Mouse (Mus musculus) forebrain, postnatal 0 days (tissue): ENCODE data around the gene Ndufaf2. TPM values are rescaled to one million over a fixed set of nuclear protein-coding genes. Genes with fewer than 3 reads are reported as not detected.

ENCODE experiments used
- ATAC-seq: fragments of 200-750 bp; cut with Nextera tagmentation; 2 replicates; pipeline ENCODE4 v1.8.0; 2017; ENCODE audit warnings: mild to moderate bottlenecking, moderate library complexity
- DNase-seq: peaks from one replicate; pipeline ENCODE4 v3.0.0-alpha.2; 2015
- H3K27ac ChIP-seq: fragments of 300-500 bp; sonication (generic); 2 replicates; pipeline ENCODE4 v1.5.1; 2014; ENCODE audit warnings: low read depth, mild to moderate bottlenecking, antibody characterized with exemption, low read length, moderate library complexity, mixed read lengths
- H3K27me3 ChIP-seq: fragments of 300-500 bp; sonication (generic); 2 replicates; pipeline ENCODE4 v1.6.1; 2014; ENCODE audit warnings: mild to moderate bottlenecking, low read length, mixed read lengths; ENCODE audit not compliant: insufficient read depth
- H3K36me3 ChIP-seq: fragments of 300-500 bp; sonication (generic); 2 replicates; pipeline ENCODE4 v1.6.1; 2014; ENCODE audit warnings: mild to moderate bottlenecking, moderate library complexity; ENCODE audit not compliant: insufficient read depth
- H3K4me1 ChIP-seq: fragments of 300-500 bp; sonication (generic); 2 replicates; pipeline ENCODE4 v1.6.1; 2014; ENCODE audit warnings: antibody characterized with exemption; ENCODE audit not compliant: insufficient read depth
- H3K4me2 ChIP-seq: fragments of 300-500 bp; sonication (generic); 2 replicates; pipeline ENCODE4 v1.6.1; 2014; ENCODE audit warnings: low read depth, mild to moderate bottlenecking, moderate library complexity
- H3K4me3 ChIP-seq: fragments of 300-500 bp; sonication (generic); 2 replicates; pipeline ENCODE4 v1.5.1; 2014; ENCODE audit warnings: low read depth, low read length, mixed read lengths
- H3K9ac ChIP-seq: fragments of 300-500 bp; sonication (generic); 2 replicates; pipeline ENCODE4 v1.6.1; 2014; ENCODE audit warnings: mild to moderate bottlenecking
- H3K9me3 ChIP-seq: fragments of 300-500 bp; sonication (generic); 2 replicates; pipeline ENCODE4 v1.6.1; 2016; ENCODE audit warnings: low read length
- CTCF ChIP-seq: sonication (generic); IDR thresholded peaks from 2 replicates; pipeline ENCODE4 v1.5.1; 2016; ENCODE audit warnings: antibody characterized with exemption, control low read depth, low read depth
- WGBS: fragments of 180-500 bp; shearing (Covaris S2); extraction: QIAGEN DNeasy Blood & Tissue Kit; methylation state at CpG from one replicate; pipeline ENCODE4 v1.1.7; 2014; 5-methylcytosine and 5-hydroxymethylcytosine counted together
- polyA plus RNA-seq: library from polyadenylated mRNA; unstranded; fragments of >200 nt; fragmentation: Nextera tagmentation; extraction: Ambion mirVana; gene quantifications from 2 replicates; pipeline ENCODE4 v1.2.1, GENCODE M21; 2015
- total RNA-seq: library from RNA; depleted of rRNA; stranded (reverse); fragments of >200 nt; gene quantifications from 2 replicates; pipeline ENCODE4 v1.2.3, GENCODE M21; 2014

The Ndufaf2 gene
- total and polyA plus RNA-seq, 2 experiments from 2014 or later = 22.1 to 84.1 TPM

DNA sequence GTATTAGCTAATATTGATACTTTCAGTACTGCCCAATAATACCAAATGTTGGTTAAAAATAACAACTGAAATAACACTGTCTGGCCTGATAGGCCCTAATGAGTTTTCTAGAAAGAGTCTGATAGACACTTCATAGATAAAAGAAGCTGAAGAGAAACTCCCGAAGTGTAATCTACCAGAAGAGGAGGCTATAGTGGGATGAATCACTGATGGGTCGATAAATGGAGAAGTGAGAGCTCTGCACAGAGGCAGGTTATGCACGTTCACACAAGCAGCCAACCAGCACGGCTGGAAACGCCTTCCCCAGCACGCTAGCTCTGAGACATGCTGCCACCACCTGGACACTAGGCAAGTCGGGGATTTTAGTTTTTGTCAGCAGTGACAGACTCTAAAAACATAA is 117.1 kb downstream of the Ndufaf2 start:
- WGBS = 2% methylated on average over 7 of the region's 7 CpGs
- no peak overlapping the region for H3K27ac ChIP-seq
- no peak overlapping the region for H3K4me3 ChIP-seq
- H3K4me2 ChIP-seq = 0 out of 2 replicates have a peak overlapping the region, but pooled peaks have one; percentile 11
- ATAC-seq = peak; percentile 50; the same call in 1 of the 2 replicates
- peak; percentile 73 for TF ChIP-seq CTCF
- H3K4me1 ChIP-seq = peaks cover 12% of the 10 kb centered on the region; the same call in 1 of the 2 replicates
- H3K36me3 ChIP-seq = no peaks in the 10 kb centered on the region
- DNase-seq = peak; percentile 84
- H3K9ac ChIP-seq = no peak overlapping the region
- H3K9me3 ChIP-seq = no peaks in the 10 kb centered on the region
- no peaks in the 10 kb centered on the region for H3K27me3 ChIP-seq

DNA sequence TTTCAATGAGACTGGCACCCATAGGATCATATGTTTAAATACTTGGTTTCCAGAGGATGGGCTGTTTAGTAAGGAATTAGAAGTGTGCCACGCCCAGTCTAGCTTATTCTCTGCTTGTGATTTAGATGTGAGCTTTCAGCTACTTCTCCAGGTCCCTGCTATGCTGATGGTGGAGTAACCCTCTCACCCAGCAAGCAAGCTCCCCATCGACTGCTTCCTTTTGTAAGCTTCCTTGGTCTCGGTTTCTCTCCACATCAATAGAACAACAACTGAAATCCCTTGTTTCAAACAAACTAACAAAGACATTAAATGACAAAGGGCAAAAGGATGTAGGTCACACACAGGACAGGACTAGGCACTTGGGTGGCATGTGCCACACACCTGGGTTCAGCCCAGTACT is 118.0 kb downstream of the Ndufaf2 start:
- no peaks in the 10 kb centered on the region for H3K9me3 ChIP-seq

DNA sequence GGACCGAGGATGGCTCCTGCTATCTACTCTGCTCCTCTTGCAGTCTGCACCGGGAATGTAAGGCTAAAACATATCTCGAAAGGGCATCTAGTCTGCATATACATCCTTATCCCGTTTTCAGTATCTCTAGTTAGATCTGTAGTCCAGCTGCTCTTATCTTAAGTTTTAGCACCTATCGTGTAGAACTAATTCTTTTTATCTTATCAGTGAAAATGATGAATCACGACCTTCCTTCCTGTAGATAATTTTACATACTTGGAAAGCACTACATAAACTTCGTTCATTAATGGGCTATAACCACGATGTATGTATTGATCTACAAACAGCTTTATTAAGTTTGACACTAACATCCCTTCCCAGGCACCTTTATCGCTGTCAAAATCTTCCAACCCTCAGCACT is 118.5 kb downstream of the Ndufaf2 start:
- Histone ChIP-seq H3K4me1 (peaks cover 12% of the 10 kb centered on the region; the same call in 1 of the 2 replicates), H3K36me3 (no peaks in the 10 kb centered on the region), H3K9me3 (no peaks in the 10 kb centered on the region), H3K4me2 (no peak overlapping the region), H3K27me3 (no peaks in the 10 kb centered on the region), H3K4me3 (no peak overlapping the region), H3K27ac (no peak overlapping the region), H3K9ac (no peak overlapping the region)
- DNase-seq (no peak), ATAC-seq (no peak)
- no peak for TF ChIP-seq CTCF
- 81% methylated on average over 9 of the region's 9 CpGs for WGBS

More for the DNA sequence above, 118.0 kb downstream of the Ndufaf2 start:
- Histone ChIP-seq H3K9ac (no peak overlapping the region), H3K27me3 (no peaks in the 10 kb centered on the region), H3K36me3 (no peaks in the 10 kb centered on the region), H3K4me3 (no peak overlapping the region), H3K4me1 (peaks cover 12% of the 10 kb centered on the region; the same call in 1 of the 2 replicates), H3K27ac (no peak overlapping the region), H3K4me2 (no peak overlapping the region)
- WGBS = 55% methylated on average over 3 of the region's 3 CpGs
- TF ChIP-seq CTCF = no peak
- DNase-seq = no peak
- no peak for ATAC-seq

DNA sequence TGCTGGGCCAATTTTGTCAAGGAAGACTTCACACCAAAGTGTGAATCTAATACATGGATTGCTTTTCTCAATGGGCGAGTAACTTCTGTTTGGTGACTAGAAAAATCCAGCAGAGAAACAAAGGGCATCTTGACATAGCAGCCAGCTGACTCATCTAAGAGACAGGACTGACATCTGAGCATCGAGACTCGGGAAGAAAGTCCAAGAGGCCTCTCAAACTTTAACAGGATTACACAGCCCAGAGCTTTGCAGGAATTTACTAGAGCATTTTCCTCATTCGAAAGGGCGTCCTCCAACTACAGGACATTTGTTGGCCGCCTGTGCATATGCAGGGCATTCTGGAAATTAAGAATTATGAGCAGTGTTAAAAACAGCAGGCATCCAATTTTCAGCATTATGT is 119.0 kb downstream of the Ndufaf2 start:
- DNase-seq (no peak), ATAC-seq (no peak)
- no peaks in the 10 kb centered on the region for H3K9me3 ChIP-seq
- H3K4me3 ChIP-seq = no peak overlapping the region
- 40% methylated on average over 6 of the region's 6 CpGs for WGBS
- no peak for TF ChIP-seq CTCF
- peaks cover 12% of the 10 kb centered on the region; the same call in 1 of the 2 replicates for H3K4me1 ChIP-seq
- no peak overlapping the region for H3K9ac ChIP-seq
- no peak overlapping the region for H3K27ac ChIP-seq
- no peaks in the 10 kb centered on the region for H3K27me3 ChIP-seq
- no peak overlapping the region for H3K4me2 ChIP-seq
- no peaks in the 10 kb centered on the region for H3K36me3 ChIP-seq

DNA sequence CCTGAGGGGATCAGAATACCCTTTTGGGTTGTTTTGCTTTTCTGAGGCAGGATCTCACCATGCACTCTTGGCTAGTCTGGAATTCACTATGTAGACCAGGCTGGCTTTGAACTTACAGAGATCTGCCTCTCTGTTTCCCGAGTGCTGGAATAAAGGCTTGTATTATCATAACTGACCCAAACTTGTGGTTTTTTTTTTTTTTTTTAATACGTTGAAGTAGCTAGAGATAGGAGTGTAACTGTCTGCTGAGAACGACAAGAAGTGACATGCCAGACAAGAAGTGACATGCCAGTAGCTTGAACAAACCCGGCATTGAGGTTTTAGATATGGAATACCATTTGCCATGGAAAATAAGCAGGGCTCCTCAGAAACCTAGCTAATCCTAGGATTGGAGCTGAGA is 125.6 kb downstream of the Ndufaf2 start:
- H3K9ac ChIP-seq = no peak overlapping the region
- no peak overlapping the region for H3K4me3 ChIP-seq
- H3K9me3 ChIP-seq = no peaks in the 10 kb centered on the region
- no peaks in the 10 kb centered on the region for H3K27me3 ChIP-seq
- DNase-seq (no peak), ATAC-seq (no peak)
- H3K36me3 ChIP-seq = no peaks in the 10 kb centered on the region
- H3K4me2 ChIP-seq = no peak overlapping the region
- TF ChIP-seq CTCF = no peak
- H3K4me1 ChIP-seq = no peaks in the 10 kb centered on the region
- H3K27ac ChIP-seq = no peak overlapping the region
- WGBS = 86% methylated on average over 4 of the region's 4 CpGs

DNA sequence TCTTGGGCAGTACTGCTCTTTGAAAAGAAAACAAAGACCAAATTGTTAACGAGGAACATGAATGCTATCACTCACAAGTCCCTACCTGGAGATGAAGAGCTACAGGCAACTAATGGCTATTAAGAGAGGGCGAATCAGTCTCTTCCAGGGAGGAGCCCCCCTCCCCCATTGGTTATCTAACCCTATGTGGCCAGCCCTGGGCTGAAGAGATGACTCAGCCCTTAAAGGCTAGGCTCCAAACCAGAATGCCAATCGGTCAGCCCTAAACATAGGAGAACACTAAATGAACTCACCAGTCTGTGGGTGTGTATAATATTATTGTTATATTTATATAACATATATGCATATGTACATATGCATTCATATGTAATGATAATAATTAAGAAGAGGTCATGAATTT is 132.6 kb downstream of the Ndufaf2 start:
- no peak overlapping the region for H3K4me3 ChIP-seq

DNA sequence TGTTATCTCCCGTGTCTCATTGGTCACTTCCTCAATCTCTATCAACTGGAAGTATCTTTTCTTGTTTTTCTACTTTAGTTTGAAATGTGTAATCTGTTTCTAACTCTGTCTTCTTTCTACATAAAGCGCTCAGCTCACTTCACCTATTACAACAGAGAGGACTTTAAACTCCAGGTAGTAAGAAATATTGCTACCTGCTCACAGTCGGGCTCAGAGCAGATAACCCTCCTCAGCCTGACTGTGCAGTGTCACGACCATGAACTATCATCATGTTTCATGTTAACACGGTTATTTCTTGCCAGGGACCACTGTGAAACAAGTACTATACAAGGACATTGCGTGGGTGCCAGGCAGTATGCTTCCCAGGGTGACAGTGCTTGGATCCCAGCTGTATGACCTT is 141.1 kb downstream of the Ndufaf2 start:
- DNase-seq = no peak
- WGBS = 88% methylated on average over 6 of the region's 6 CpGs
- Histone ChIP-seq H3K9ac (no peak overlapping the region), H3K9me3 (no peaks in the 10 kb centered on the region), H3K36me3 (no peaks in the 10 kb centered on the region), H3K4me2 (no peak overlapping the region), H3K27me3 (no peaks in the 10 kb centered on the region), H3K27ac (no peak overlapping the region), H3K4me3 (no peak overlapping the region), H3K4me1 (no peaks in the 10 kb centered on the region)
- no peak for TF ChIP-seq CTCF
- no peak for ATAC-seq

More for the DNA sequence above, 132.6 kb downstream of the Ndufaf2 start:
- H3K4me2 ChIP-seq = no peak overlapping the region
- ATAC-seq = no peak
- H3K36me3 ChIP-seq = no peaks in the 10 kb centered on the region
- H3K27ac ChIP-seq = no peak overlapping the region
- no peak for TF ChIP-seq CTCF
- WGBS = 58% methylated on average over 3 of the region's 3 CpGs
- H3K9ac ChIP-seq = no peak overlapping the region
- no peaks in the 10 kb centered on the region for H3K9me3 ChIP-seq
- no peaks in the 10 kb centered on the region for H3K4me1 ChIP-seq
- DNase-seq = no peak
- no peaks in the 10 kb centered on the region for H3K27me3 ChIP-seq
